Mouse (Mus musculus) MEL (cell line): Measurements from ENCODE around the gene Cnih2.

ENCODE experiments used
- CTCF ChIP-seq, 3 experiments: IDR thresholded peaks in 2 of 3; conservative IDR thresholded peaks in 1 of 3; 2 replicates each; pipeline ENCODE4 v1.5.1; 2011 to 2012; ENCODE audit warnings: low read length in 3 of 3, low read depth in 2 of 3, mild to moderate bottlenecking in 2 of 3, improper control_type of control experiment in 1 of 3, inconsistent platforms in 1 of 3, mixed read lengths in 1 of 3, moderate library complexity in 1 of 3; ENCODE audit not compliant: control insufficient read depth in 1 of 3, insufficient read depth in 1 of 3, poor library complexity in 1 of 3, severe bottlenecking in 1 of 3
- ELF1 ChIP-seq: IDR thresholded peaks from 2 replicates; pipeline ENCODE4 v1.6.1; 2014; ENCODE audit warnings: low read depth, mild to moderate bottlenecking, inconsistent platforms, low read length, improper control_type of control experiment, moderate library complexity
- EP300 ChIP-seq, 2 experiments: IDR thresholded peaks; 2 replicates each; pipeline ENCODE4 v1.6.1; 2011; ENCODE audit warnings: improper control_type of control experiment in 2 of 2, low read length in 2 of 2, low read depth in 1 of 2, mild to moderate bottlenecking in 1 of 2
- ETS1 ChIP-seq: IDR thresholded peaks from 2 replicates; pipeline ENCODE4 v1.6.1; 2012; ENCODE audit warnings: low read depth, mild to moderate bottlenecking, inconsistent platforms, low read length, improper control_type of control experiment, moderate library complexity
- HCFC1 ChIP-seq: IDR thresholded peaks from 2 replicates; pipeline ENCODE4 v1.6.1; 2012; ENCODE audit warnings: low read depth, mild to moderate bottlenecking, inconsistent platforms, low read length, improper control_type of control experiment, moderate library complexity
- MYC ChIP-seq: IDR thresholded peaks from 2 replicates; pipeline ENCODE4 v1.6.1; 2011; ENCODE audit warnings: low read depth, mild to moderate bottlenecking, low read length, improper control_type of control experiment, moderate library complexity
- POLR2A ChIP-seq, 2 experiments: IDR thresholded peaks; 2 replicates each; pipeline ENCODE4 v1.6.1; 2011 to 2012; ENCODE audit warnings: low read length in 2 of 2, mild to moderate bottlenecking in 2 of 2, control low read depth in 1 of 2, improper control_type of control experiment in 1 of 2, low read depth in 1 of 2, moderate library complexity in 1 of 2; ENCODE audit not compliant: control insufficient read depth in 1 of 2, insufficient read depth in 1 of 2, poor library complexity in 1 of 2

DNA sequence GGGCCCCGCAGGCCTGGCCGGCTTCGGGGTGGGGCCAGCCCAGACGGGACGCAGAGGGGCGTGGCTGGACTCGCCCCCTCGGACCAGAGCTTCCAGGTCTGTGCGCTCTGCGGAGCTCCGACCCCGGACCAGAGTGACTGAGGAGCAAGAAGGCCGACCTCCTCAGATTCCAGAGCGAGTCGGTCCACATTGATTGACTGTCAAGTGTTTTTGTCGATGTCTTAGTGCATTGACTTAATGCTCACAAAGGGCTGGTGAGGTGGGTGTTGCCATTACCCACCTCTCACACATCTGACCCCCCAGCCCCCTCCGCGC, 20.0 kb upstream of the Cnih2 start, which contains the start of gene Klc2:
- no peak for TF ChIP-seq MYC
- TF ChIP-seq ETS1: no peak
- TF ChIP-seq HCFC1: no peak
- TF ChIP-seq ELF1: no peak
- TF ChIP-seq CTCF (IDR thresholded peaks at IDR 0.05 in 2 of 3, conservative IDR thresholded peaks at IDR 0.05 in 1 of 3; ENCODE audit: control insufficient read depth in 1 of 3, insufficient read depth in 1 of 3, low read depth in 2 of 3, low read length in 3 of 3, poor library complexity in 1 of 3, severe bottlenecking in 1 of 3): no peak
- no peak for TF ChIP-seq EP300 (IDR thresholded peaks at IDR 0.05; ENCODE audit: low read depth in 1 of 2, low read length in 2 of 2)
- no peak for TF ChIP-seq POLR2A (IDR thresholded peaks at IDR 0.05; ENCODE audit: control insufficient read depth in 1 of 2, insufficient read depth in 1 of 2, low read depth in 1 of 2, low read length in 2 of 2, poor library complexity in 1 of 2)
